Mouse (Mus musculus) olfactory bulb, adult 2 months (tissue): ENCODE data around the gene Dnajb6.

Source experiments
- CTCF ChIP-seq: fragments of 200-500 bp; IDR thresholded peaks from 2 replicates; pipeline ENCODE4 v1.5.1; 2012; ENCODE audit warnings: low read depth, mild to moderate bottlenecking, low read length, moderate library complexity; ENCODE audit not compliant: insufficient read depth
- POLR2A ChIP-seq: fragments of 200-500 bp; IDR thresholded peaks from 2 replicates; pipeline ENCODE4 v1.6.1; 2012; ENCODE audit warnings: mild to moderate bottlenecking, low read depth, low read length, moderate library complexity; ENCODE audit not compliant: insufficient read depth

DNA sequence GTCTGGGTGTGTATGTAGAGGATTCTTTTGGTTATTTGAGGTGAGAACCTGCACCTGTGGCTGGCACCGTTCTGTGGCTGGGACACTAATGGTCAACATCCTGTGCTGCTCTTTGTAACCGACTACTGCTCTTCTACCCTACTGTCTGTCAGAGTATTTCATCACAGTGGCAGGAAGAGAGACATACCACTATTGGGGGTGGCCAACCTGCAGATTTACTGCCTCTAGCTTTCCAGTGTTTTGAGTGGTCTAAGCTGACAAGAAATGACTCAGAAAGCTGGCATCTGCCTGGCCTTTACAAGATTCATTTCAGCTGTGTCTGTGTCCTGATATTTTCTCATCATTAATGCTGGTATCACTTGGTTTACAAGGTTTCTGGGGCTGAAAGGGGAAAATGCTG is 36.5 kb downstream of the Dnajb6 start:
- TF ChIP-seq POLR2A: no peak
- no peak for TF ChIP-seq CTCF
